Comparison of ENCODE assay signal across 15 mouse cellular contexts in the genomic region with DNA sequence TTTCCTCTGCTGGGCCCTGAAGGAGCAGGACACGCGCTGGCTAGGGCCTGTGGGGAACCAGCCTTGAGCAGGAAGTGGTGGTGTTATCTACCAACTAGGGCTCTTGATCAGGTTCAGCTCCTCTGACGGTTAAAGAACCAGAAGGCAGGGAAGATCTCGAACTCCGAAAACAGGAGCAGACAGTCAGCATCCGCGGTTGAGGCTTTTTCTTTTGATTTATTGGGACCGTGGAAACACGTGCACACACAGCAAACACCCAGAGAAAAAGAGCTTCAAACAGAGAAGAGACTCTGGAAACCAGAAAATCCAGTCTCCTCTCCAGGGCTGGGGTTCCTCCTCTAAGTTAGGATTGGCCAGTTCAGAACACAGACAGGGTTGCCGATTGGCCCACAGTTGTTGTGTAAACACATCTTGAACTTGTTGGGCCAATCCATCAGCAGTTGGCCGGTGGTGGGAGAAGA. TPM values are rescaled to one million over a fixed set of nuclear protein-coding genes. Genes with fewer than 3 reads are reported as not detected.
DNase-seq lines count a peak whose midpoint lies in the region; ATAC-seq and TF ChIP-seq lines count a peak whose summit lies in the region.
"Had no signal": no experiment of that assay in that cellular context is flagged by ENCODE, and none has a peak within 500 bp of the region (broad histone marks: within the 10 kb centered on the region; RNA-seq: fewer than 3 reads in every experiment).

No protein-coding gene starts in this region.

- no peak for ATAC-seq in kidney, postnatal 0 days (replicated peaks; ENCODE audit: low FRiP score, low read depth)
- ATAC-seq in megakaryocyte, adult 5-6 weeks (ENCODE audit: poor library complexity, severe bottlenecking) = peak; percentile 45; the same call in 1 of the 2 replicates
- no peak for ATAC-seq in megakaryocyte-erythroid progenitor cell, adult 5-6 weeks (replicated peaks; ENCODE audit: low FRiP score, low TSS enrichment, poor library complexity, severe bottlenecking)
- no peak for ATAC-seq in hindbrain, embryonic 14.5 days (ENCODE audit: low FRiP score)

- H3K36me3 ChIP-seq in kidney, postnatal 0 days (ENCODE audit: insufficient read depth, low read length) = no peaks in the 10 kb centered on the region
- H3K36me3 ChIP-seq in kidney, adult 2 months (ENCODE audit: control insufficient read depth, insufficient read depth, low read length) = no peaks in the 10 kb centered on the region
- no peaks in the 10 kb centered on the region for H3K36me3 ChIP-seq in hindbrain, embryonic 14.5 days (replicated peaks; ENCODE audit: control insufficient read depth, insufficient read depth)

- TF ChIP-seq CTCF in kidney, postnatal 0 days (IDR thresholded peaks at IDR 0.05; ENCODE audit: low read depth) = no peak
- no peak for TF ChIP-seq CTCF in kidney, adult 2 months (conservative IDR thresholded peaks at IDR 0.05; ENCODE audit: insufficient read depth, insufficient read length, low read depth, low read length)

- DNase-seq in kidney, postnatal 0 days (ENCODE audit: low spot score) = peak; percentile 35
- no peak for DNase-seq in kidney, adult 2 months
- DNase-seq in MEL-GATA-1-ER (ENCODE audit: extremely low read depth, low read depth) = peak; percentile 86
- peak; percentile 46 for DNase-seq in induced T-regulatory cell, adult 2 months (ENCODE audit: low read depth)
- no peak for DNase-seq in hindbrain, embryonic 14.5 days (ENCODE audit: low spot score)
- no peak for DNase-seq in adrenal gland, postnatal 10 days
- DNase-seq: adrenal gland, postnatal 25 days; cerebellum, postnatal 10 days; heart, postnatal 10 days; kidney, postnatal 36 days; spleen, adult 18-20 months had no signal

- TF ChIP-seq POLR2A in kidney, adult 2 months (IDR thresholded peaks at IDR 0.05; ENCODE audit: low read depth, low read length) = no peak

- no peaks in the 10 kb centered on the region for H3K27me3 ChIP-seq in kidney, postnatal 0 days (ENCODE audit: insufficient read depth, low read length)
- no peaks in the 10 kb centered on the region for H3K27me3 ChIP-seq in kidney, adult 2 months (replicated peaks; ENCODE audit: control insufficient read depth, insufficient read depth, low read length)
- no peaks in the 10 kb centered on the region for H3K27me3 ChIP-seq in hindbrain, embryonic 14.5 days (ENCODE audit: control insufficient read depth, insufficient read depth, low read length)

- no peak overlapping the region for H3K9ac ChIP-seq in kidney, postnatal 0 days (ENCODE audit: low read depth, low read length)
- no peak overlapping the region for H3K9ac ChIP-seq in hindbrain, embryonic 14.5 days

- no peak overlapping the region for H3K4me2 ChIP-seq in kidney, postnatal 0 days (ENCODE audit: low read length)
- H3K4me2 ChIP-seq in hindbrain, embryonic 14.5 days (replicated peaks) = no peak overlapping the region

- WGBS in kidney, postnatal 0 days = 38% methylated on average over 11 of the region's 11 CpGs
- 68% methylated on average over 11 of the region's 11 CpGs for WGBS in kidney, adult 2 months
- WGBS in hindbrain, embryonic 14.5 days = 55% methylated on average over 11 of the region's 11 CpGs

- H3K4me1 ChIP-seq in kidney, postnatal 0 days (replicated peaks; ENCODE audit: insufficient read depth, low read length) = peaks cover 10% of the 10 kb centered on the region; the same call in 1 of the 2 replicates
- H3K4me1 ChIP-seq in kidney, adult 2 months (ENCODE audit: control insufficient read depth, insufficient read depth, low read length) = peaks cover 18% of the 10 kb centered on the region
- peaks cover 17% of the 10 kb centered on the region for H3K4me1 ChIP-seq in hindbrain, embryonic 14.5 days (replicated peaks; ENCODE audit: control insufficient read depth, insufficient read depth, low read length)

- no peaks in the 10 kb centered on the region for H3K9me3 ChIP-seq in kidney, postnatal 0 days (replicated peaks; ENCODE audit: low read length)
- no peaks in the 10 kb centered on the region for H3K9me3 ChIP-seq in hindbrain, embryonic 14.5 days (ENCODE audit: control insufficient read depth, low read length)

- H3K27ac ChIP-seq in kidney, postnatal 0 days = no peak overlapping the region
- H3K27ac ChIP-seq in kidney, adult 2 months (ENCODE audit: insufficient read depth, low read depth, low read length) = no peak overlapping the region
- no peak overlapping the region for H3K27ac ChIP-seq in hindbrain, embryonic 14.5 days

- no peak overlapping the region for H3K4me3 ChIP-seq in kidney, postnatal 0 days (replicated peaks; ENCODE audit: low read depth, low read length)
- no peak overlapping the region for H3K4me3 ChIP-seq in kidney, adult 2 months (ENCODE audit: insufficient read depth, low read depth, low read length)
- no peak overlapping the region for H3K4me3 ChIP-seq in hindbrain, embryonic 14.5 days (replicated peaks; ENCODE audit: low read length)

RNA-seq across cellular contexts. Expression of gene Cyb561, which starts 6.4 kb away (rescaled TPM):
- polyA plus RNA-seq in kidney, postnatal 0 days (2015; fragmentation: Nextera tagmentation; extraction: Ambion mirVana) = 34.0 and 35.2 TPM in 2 replicates
- 31.1 and 32.2 TPM in 2 replicates for polyA plus RNA-seq in kidney, adult 2 months (2012; rRNA removed)
- total RNA-seq in megakaryocyte, adult 5-6 weeks (2015) = 0.30 TPM in 1 of 2 replicates, not detected in the other
- 0.37 TPM in 1 of 2 replicates, not detected in the other for total RNA-seq in megakaryocyte, adult 5-6 weeks (2017)
- 3.3 and 10.0 TPM in 2 replicates for total RNA-seq in megakaryocyte-erythroid progenitor cell, adult 5-6 weeks (2014; fragmentation: Nextera tagmentation)
- 2.1 and 2.5 TPM in 2 replicates for total RNA-seq in megakaryocyte-erythroid progenitor cell, adult 5-6 weeks (2017)
- polyA plus RNA-seq in hindbrain, embryonic 14.5 days (2014; fragmentation: Nextera tagmentation; extraction: Ambion mirVana) = 48.9 and 55.1 TPM in 2 replicates
- total RNA-seq in adrenal gland, postnatal 10 days (2021) = 100 to 1,000 TPM; 123 to 140 TPM

RNA-seq across cellular contexts. Expression of gene Ace, which starts 21.0 kb away (rescaled TPM):
- 24.4 and 26.0 TPM in 2 replicates for polyA plus RNA-seq in kidney, postnatal 0 days (2015; fragmentation: Nextera tagmentation; extraction: Ambion mirVana)
- polyA plus RNA-seq in kidney, adult 2 months (2012; rRNA removed) = 68.0 and 132 TPM in 2 replicates
- total RNA-seq in megakaryocyte, adult 5-6 weeks (2015) = 7.3 and 9.0 TPM in 2 replicates
- total RNA-seq in megakaryocyte, adult 5-6 weeks (2017) = 3.2 and 6.9 TPM in 2 replicates
- total RNA-seq in megakaryocyte-erythroid progenitor cell, adult 5-6 weeks (2014; fragmentation: Nextera tagmentation) = not detected in 2 replicates
- total RNA-seq in megakaryocyte-erythroid progenitor cell, adult 5-6 weeks (2017) = 0.38 TPM in 1 of 2 replicates, not detected in the other
- 6.0 and 6.8 TPM in 2 replicates for polyA plus RNA-seq in hindbrain, embryonic 14.5 days (2014; fragmentation: Nextera tagmentation; extraction: Ambion mirVana)
- 10 to 100 TPM; 12.9 to 15.4 TPM for total RNA-seq in adrenal gland, postnatal 10 days (2021)

RNA-seq across cellular contexts. Expression of gene Ace3, which starts 47.8 kb away (rescaled TPM):
- 0.06 TPM in 1 of 2 replicates, not detected in the other for polyA plus RNA-seq in kidney, postnatal 0 days (2015; fragmentation: Nextera tagmentation; extraction: Ambion mirVana)
- 0.06 and 0.07 TPM in 2 replicates for polyA plus RNA-seq in kidney, adult 2 months (2012; rRNA removed)
- total RNA-seq in megakaryocyte, adult 5-6 weeks (2015) = not detected in 2 replicates
- total RNA-seq in megakaryocyte, adult 5-6 weeks (2017) = not detected in 2 replicates
- not detected in 2 replicates for total RNA-seq in megakaryocyte-erythroid progenitor cell, adult 5-6 weeks (2014; fragmentation: Nextera tagmentation)
- total RNA-seq in megakaryocyte-erythroid progenitor cell, adult 5-6 weeks (2017) = not detected in 2 replicates
- not detected in 2 replicates for polyA plus RNA-seq in hindbrain, embryonic 14.5 days (2014; fragmentation: Nextera tagmentation; extraction: Ambion mirVana)
- total RNA-seq in adrenal gland, postnatal 10 days (2021) = not detected
- total RNA-seq: adrenal gland, postnatal 25 days; heart, postnatal 10 days; liver, adult 2 months had no signal
- polyA plus RNA-seq: liver, adult 2 months; neural tube, embryonic 11.5 days had no signal

Comparison
In these comparisons a context has a peak if more than half of its experiments do, and no peak if none do; other contexts are left out.
1. DNase-seq: peak in kidney, postnatal 0 days (single experiment), MEL-GATA-1-ER (single experiment) and induced T-regulatory cell, adult 2 months (single experiment); none in kidney, adult 2 months (single experiment), hindbrain, embryonic 14.5 days (single experiment) and adrenal gland, postnatal 10 days (single experiment).
2. RNA of gene Cyb561, which starts 6.4 kb away (total RNA-seq): 123 to 140 TPM in adrenal gland, postnatal 10 days; 2.1 to 10.0 TPM in megakaryocyte-erythroid progenitor cell, adult 5-6 weeks and 0.30 to 0.37 TPM in megakaryocyte, adult 5-6 weeks; every median in the first group is over 10 times any median in the second.